Mouse (Mus musculus) embryonic fibroblast, embryonic 13.5 days (primary cell): ENCODE data around the gene Abcb11. TPM values are rescaled to one million over a fixed set of nuclear protein-coding genes. Genes with fewer than 3 reads are reported as not detected.
"Not testable (repeated sequence)": the region's sequence is repeated elsewhere in the genome, so short reads cannot be mapped to it uniquely, and the experiment has no call there.

ENCODE experiments used
- H3K27ac ChIP-seq: 2 replicates; pipeline ENCODE4 v1.5.1; 2012; ENCODE audit warnings: low read length, control low read depth, inconsistent platforms; ENCODE audit not compliant: insufficient read depth
- H3K4me1 ChIP-seq: 2 replicates; pipeline ENCODE4 v1.6.1; 2011; ENCODE audit warnings: low read length; ENCODE audit not compliant: control insufficient read depth, insufficient read depth
- H3K4me3 ChIP-seq: 2 replicates; pipeline ENCODE4 v1.5.1; 2011; ENCODE audit warnings: mild to moderate bottlenecking, control low read depth, low read length; ENCODE audit not compliant: insufficient read depth
- CTCF ChIP-seq: IDR thresholded peaks from 2 replicates; pipeline ENCODE4 v1.5.1; 2011; ENCODE audit warnings: mild to moderate bottlenecking, control low read depth, low read length, moderate library complexity, borderline replicate concordance; ENCODE audit not compliant: insufficient read depth
- POLR2A ChIP-seq: IDR thresholded peaks from 2 replicates; pipeline ENCODE4 v1.6.1; 2011; ENCODE audit warnings: low read depth, mild to moderate bottlenecking, control low read depth, low read length, moderate library complexity
- polyA plus RNA-seq: library from polyadenylated mRNA; stranded (reverse); fragments of >200 nt; gene quantifications from 2 replicates; pipeline ENCODE4 v1.2.4, GENCODE M21; 2011; ENCODE audit warnings: low read depth; ENCODE audit not compliant: missing spikeins, insufficient read length

The Abcb11 gene
- polyA plus RNA-seq, 1 experiment, result not detected

- H3K27ac ChIP-seq, result no peak overlapping the region
These were observed 910 bp downstream of the Abcb11 start for GRCm38 (mm10) chr2:69341506-69341905.

DNA sequence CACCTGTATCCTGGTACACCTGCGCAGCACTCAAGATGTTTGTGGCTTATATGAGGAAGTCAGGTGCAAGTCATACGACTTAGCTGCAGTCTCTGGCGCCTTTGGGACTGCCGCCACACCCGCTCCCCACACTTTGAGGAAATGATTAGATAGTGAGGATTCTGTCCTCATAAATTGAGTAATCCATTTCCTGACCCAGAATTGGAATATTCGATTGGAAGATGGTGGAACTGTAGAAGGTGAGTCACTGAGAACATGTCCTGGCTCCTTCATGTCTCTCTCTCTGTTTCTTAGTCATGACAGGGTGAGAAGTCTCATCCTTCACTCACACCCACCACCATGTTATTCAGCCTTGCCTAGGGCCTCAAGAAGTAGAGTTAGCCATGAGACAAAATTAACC, 10.9 kb downstream of the Abcb11 start:
- not testable (repeated sequence) for H3K4me3 ChIP-seq, H3K4me1 ChIP-seq, H3K27ac ChIP-seq

More at GRCm38 (mm10) chr2:69341506-69341905, 910 bp downstream of the Abcb11 start:
- no peak for TF ChIP-seq POLR2A
- no peak for TF ChIP-seq CTCF
- no peak overlapping the region for H3K4me3 ChIP-seq
- H3K4me1 ChIP-seq, result no peaks in the 10 kb centered on the region

DNA sequence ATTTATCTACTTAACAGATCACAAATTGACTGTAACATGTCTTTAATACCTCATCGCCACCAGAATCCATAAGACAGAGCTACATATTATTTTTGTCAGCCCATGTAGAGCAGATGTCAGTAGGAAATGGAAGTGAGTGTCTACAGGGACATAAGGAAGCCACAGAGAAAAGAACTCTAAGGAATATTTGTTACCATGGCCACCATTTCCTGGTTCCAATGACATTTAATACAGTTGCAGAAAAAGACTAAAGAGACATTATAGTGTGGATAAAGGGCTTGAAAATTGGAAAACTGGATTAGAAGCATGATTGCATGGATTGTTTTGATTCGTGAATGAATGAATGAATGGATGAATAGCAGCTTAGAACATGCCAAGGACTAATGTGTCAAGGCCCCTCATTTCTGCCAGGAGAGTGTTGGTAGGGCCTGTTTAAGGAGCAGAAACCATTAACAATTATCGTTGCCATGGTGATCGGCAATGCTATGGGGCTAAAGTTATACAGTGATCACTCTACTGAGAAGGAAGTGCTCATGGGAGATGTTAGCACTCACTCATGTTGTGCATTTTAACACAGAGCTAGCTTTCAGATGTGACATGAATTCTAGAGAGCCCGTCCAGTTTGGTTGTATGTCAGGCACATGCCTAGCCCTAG, 13.8 kb downstream of the Abcb11 start:
- TF ChIP-seq POLR2A, result no peak
- TF ChIP-seq CTCF, result no peak
- H3K27ac ChIP-seq, result no peak overlapping the region
- H3K4me1 ChIP-seq, result no peaks in the 10 kb centered on the region
- no peak overlapping the region for H3K4me3 ChIP-seq

DNA sequence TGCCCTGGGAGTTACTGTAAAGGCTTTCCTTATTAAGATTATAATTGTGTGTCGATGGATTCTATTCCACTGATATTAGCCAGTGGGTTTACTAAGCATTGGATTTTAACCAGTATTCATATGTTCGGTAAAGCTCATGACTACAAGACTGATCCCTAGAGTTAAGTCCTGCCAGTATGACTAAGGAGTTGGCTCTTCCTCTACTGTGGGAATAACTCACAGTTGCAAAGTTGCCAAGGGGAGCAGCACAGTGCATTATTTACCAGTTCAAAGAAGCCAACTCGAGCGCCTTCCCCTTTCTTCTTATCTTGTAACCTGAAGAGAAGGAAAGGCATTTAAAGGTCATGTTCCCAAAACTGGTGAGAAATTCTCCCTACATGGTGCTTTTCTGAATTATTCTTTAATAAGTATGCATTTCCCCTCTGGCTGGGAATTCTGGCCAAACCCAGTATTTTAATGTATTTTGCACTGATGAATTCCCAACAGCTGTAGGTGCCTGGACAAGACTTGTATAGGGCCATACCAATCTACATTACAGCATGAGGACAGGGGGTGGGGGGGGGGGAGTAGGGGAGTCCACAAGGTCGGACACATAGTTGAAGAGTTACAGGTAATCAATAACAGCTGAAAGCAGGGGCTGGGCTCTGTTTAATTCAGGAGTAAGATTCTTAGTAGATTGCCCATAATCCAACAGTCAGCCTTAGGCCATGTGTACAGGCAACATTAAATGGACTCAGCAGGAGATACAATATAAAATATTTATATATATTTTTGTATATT, 17.3 kb downstream of the Abcb11 start:
- TF ChIP-seq CTCF (no peak), POLR2A (no peak)
- peaks cover 5% of the 10 kb centered on the region; the same call in 1 of the 2 replicates for H3K4me1 ChIP-seq
- H3K27ac ChIP-seq, result no peak overlapping the region
- no peak overlapping the region for H3K4me3 ChIP-seq

DNA sequence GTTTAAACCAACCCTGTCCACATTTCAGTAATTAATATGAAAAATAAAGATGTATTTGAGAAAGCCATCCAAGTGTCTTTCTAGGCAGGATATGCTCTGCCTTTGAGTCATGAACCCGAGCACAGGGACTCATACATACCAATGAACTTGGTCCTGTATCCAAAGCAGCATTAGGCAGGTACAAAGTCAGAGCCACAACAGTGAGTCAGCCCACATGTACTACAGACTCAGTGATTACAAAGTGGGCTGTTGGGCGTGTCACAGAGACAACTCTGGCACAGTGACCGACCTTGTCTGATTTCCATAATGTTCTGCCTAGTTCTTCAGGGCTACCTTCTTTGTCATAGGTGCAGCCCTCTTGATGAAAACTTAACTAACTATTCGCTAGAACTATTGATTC, 19.4 kb downstream of the Abcb11 start:
- Histone ChIP-seq H3K4me1 (peaks cover 5% of the 10 kb centered on the region; the same call in 1 of the 2 replicates), H3K4me3 (no peak overlapping the region), H3K27ac (peak overlapping the region; percentile 13; the same call in 1 of the 2 replicates)
- TF ChIP-seq POLR2A (no peak), CTCF (no peak)

- Histone ChIP-seq H3K27ac (no peak overlapping the region; the same call in 1 of the 2 replicates), H3K4me1 (peaks cover 5% of the 10 kb centered on the region; the same call in 1 of the 2 replicates), H3K4me3 (no peak overlapping the region)
- no peak for TF ChIP-seq POLR2A
- no peak for TF ChIP-seq CTCF
These were observed 21.0 kb downstream of the Abcb11 start for GRCm38 (mm10) chr2:69321457-69321856.

DNA sequence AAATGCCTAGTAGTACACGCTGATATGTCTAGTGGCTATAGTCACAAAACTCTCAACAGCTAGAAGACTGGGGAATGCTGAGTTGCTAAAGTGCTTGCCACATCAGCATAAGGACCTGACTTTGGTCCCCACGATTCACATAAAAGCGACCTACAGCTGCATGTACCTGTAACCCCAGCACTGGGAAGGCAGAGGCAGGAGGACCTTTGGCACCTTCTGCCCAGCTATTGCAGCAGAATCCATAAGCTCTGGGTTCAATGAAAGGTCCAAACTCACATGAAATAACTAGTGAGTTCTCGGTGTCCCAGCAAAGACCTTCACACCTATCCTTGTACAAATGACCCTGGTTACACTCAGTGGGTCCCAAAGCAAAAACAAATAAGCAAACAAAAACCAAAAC, 31.1 kb downstream of the Abcb11 start:
- Histone ChIP-seq H3K27ac (no peak overlapping the region), H3K4me1 (no peaks in the 10 kb centered on the region), H3K4me3 (no peak overlapping the region)
- no peak for TF ChIP-seq CTCF
- TF ChIP-seq POLR2A, result no peak

- no peaks in the 10 kb centered on the region for H3K4me1 ChIP-seq
- H3K4me3 ChIP-seq, result no peak overlapping the region
- TF ChIP-seq POLR2A (no peak), CTCF (no peak)
These were observed 34.3 kb downstream of the Abcb11 start for GRCm38 (mm10) chr2:69308136-69308535.

GRCm38 (mm10) chr2:69300568-69300967, 41.8 kb downstream of the Abcb11 start:
- not testable (repeated sequence) for H3K4me1 ChIP-seq, H3K27ac ChIP-seq, H3K4me3 ChIP-seq

More at GRCm38 (mm10) chr2:69308136-69308535, 34.3 kb downstream of the Abcb11 start:
- no peak overlapping the region for H3K27ac ChIP-seq

- H3K4me1 ChIP-seq, result no peaks in the 10 kb centered on the region
- no peak overlapping the region for H3K27ac ChIP-seq
- no peak overlapping the region for H3K4me3 ChIP-seq
- TF ChIP-seq CTCF, result no peak
- no peak for TF ChIP-seq POLR2A
These were observed 47.9 kb downstream of the Abcb11 start for GRCm38 (mm10) chr2:69294508-69294907.
